Mouse (Mus musculus) cerebellum, adult 2 months (tissue): Measurements from ENCODE around the gene Hs6st1.

Source experiments
- CTCF ChIP-seq: fragments of 200-500 bp; IDR thresholded peaks from 2 replicates; pipeline ENCODE4 v1.5.1; 2011; ENCODE audit warnings: low read depth, mild to moderate bottlenecking, control low read depth, low read length, moderate library complexity, borderline replicate concordance; ENCODE audit not compliant: insufficient read depth
- POLR2A ChIP-seq: fragments of 200-500 bp; IDR thresholded peaks from 2 replicates; pipeline ENCODE4 v1.6.1; 2011; ENCODE audit warnings: low read length, control low read depth, borderline replicate concordance; ENCODE audit not compliant: insufficient read depth

DNA sequence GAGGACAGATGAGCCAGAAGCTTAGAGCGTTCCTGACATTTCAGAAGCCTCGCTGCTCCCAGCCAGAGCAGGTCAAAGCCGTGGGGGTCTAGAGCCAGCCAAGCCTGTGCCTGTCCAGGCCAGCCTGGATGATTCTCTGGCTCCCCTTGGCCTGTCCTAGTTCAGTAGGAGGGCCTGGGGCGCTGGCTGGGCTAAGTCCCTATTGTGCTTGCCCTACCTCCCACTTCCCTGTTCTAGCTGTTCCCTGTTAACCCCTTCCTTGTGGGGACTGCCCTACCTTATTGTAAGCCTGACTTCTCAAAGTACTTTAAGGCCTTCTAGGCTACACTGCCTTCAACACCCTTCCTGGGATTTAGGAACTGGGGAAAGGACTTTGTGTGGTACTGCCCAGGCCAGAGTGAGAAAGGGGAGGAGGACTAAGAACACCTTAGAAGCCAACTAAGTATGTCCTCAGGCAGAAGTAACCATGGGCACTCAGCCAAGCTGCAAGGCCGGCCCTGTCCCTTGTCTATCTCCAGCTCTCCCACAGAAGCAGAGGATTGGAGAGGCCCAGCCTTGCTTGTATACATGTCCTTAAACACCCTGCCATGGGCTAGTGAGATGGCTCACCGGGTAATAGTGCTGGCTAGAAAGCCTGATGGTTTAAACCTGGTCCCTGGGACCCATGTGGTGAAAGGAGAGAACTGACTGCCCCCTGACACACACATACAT lies 22.0 kb downstream of the Hs6st1 start:
- TF ChIP-seq CTCF (no peak), POLR2A (no peak)
